Mouse (Mus musculus): ENCODE measurements around the gene Gsdma2.

- no peak for TF ChIP-seq CTCF (IDR thresholded peaks at IDR 0.05; ENCODE audit: control insufficient read depth, insufficient read depth, low read length)
- no peak for TF ChIP-seq POLR2A (IDR thresholded peaks at IDR 0.05; ENCODE audit: borderline replicate concordance, control insufficient read depth, low read depth, low read length)
Observed at GRCm38 (mm10) chr11:98599291-98599690, 47.3 kb upstream of the Gsdma2 start.

Data from bone marrow, adult 2 months (tissue).